Mouse (Mus musculus) small intestine, adult 2 months (tissue): Measurements from ENCODE around the gene Aebp1. TPM values are rescaled to one million over a fixed set of nuclear protein-coding genes. Genes with fewer than 3 reads are reported as not detected.
A peak's percentile ranks its signal among the peaks of the same experiment; 100 is the strongest.

Experiments used
- H3K27ac ChIP-seq: fragments of 200-500 bp; 2 replicates; pipeline ENCODE4 v1.5.1; 2012; ENCODE audit warnings: low read depth, low read length, control low read depth, inconsistent platforms; ENCODE audit not compliant: insufficient read depth
- H3K27me3 ChIP-seq: fragments of 200-500 bp; 2 replicates; pipeline ENCODE4 v1.6.1; 2012; ENCODE audit warnings: mild to moderate bottlenecking, moderate library complexity, low read length, inconsistent platforms; ENCODE audit not compliant: control insufficient read depth, insufficient read depth
- H3K36me3 ChIP-seq: fragments of 200-500 bp; 2 replicates; pipeline ENCODE4 v1.6.1; 2012; ENCODE audit warnings: mild to moderate bottlenecking, low read length, control low read depth, inconsistent platforms; ENCODE audit not compliant: control insufficient read depth, insufficient read depth
- H3K4me1 ChIP-seq: fragments of 200-500 bp; 2 replicates; pipeline ENCODE4 v1.6.1; 2012; ENCODE audit warnings: low read length, inconsistent platforms, mixed read lengths; ENCODE audit not compliant: control insufficient read depth, insufficient read depth, insufficient read length
- H3K4me3 ChIP-seq: fragments of 200-500 bp; 2 replicates; pipeline ENCODE4 v1.5.1; 2012; ENCODE audit warnings: low read depth, mild to moderate bottlenecking, control low read depth, inconsistent platforms, low read length, moderate library complexity
- CTCF ChIP-seq: fragments of 200-500 bp; IDR thresholded peaks from 2 replicates; pipeline ENCODE4 v1.5.1; 2012; ENCODE audit warnings: low read depth, mild to moderate bottlenecking, control low read depth, inconsistent platforms, low read length, moderate library complexity, mixed read lengths; ENCODE audit not compliant: insufficient replicate concordance, insufficient read length; ENCODE audit errors: extremely low read depth
- POLR2A ChIP-seq: fragments of 200-500 bp; IDR thresholded peaks from 2 replicates; pipeline ENCODE4 v1.6.1; 2012; ENCODE audit warnings: low read depth, mild to moderate bottlenecking, control low read depth, inconsistent platforms, low read length, moderate library complexity
- WGBS: fragments of 180-500 bp; shearing (Covaris S2); methylation state at CpG from one replicate; pipeline ENCODE4 v1.1.7; 2018; 5-methylcytosine and 5-hydroxymethylcytosine counted together
- polyA plus RNA-seq: library from polyadenylated mRNA; depleted of rRNA; stranded (reverse); fragments of >200 nt; gene quantifications from 2 replicates; pipeline ENCODE4 v1.2.3, GENCODE M21; 2012

Gene Aebp1
- polyA plus RNA-seq, 1 experiment = 14.2 TPM

DNA sequence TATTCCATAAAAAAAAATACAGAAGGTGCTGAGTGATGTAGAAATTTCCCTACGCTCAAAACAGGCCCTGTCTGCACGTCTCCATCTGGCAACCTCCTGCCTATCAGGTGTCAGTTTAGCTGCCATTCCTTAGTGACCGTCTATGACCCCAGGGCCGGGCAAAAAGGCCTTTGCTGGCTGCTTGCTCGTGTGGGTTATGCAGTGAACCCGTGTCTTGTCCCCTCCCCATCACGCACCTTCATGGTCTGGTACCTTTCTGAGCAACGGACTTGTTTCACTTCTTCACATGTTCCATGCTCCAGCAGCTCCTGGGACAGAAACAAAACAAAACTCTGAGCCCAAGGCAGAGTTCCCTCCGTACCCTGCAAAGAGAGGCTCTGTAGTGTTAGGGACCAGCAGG is 27.2 kb upstream of the Aebp1 start:
- H3K36me3 ChIP-seq = peaks cover 52% of the 10 kb centered on the region
- TF ChIP-seq POLR2A (no peak), CTCF (no peak)
- peaks cover 7% of the 10 kb centered on the region for H3K4me1 ChIP-seq
- H3K4me3 ChIP-seq = no peak overlapping the region
- WGBS = 92% methylated on average over 9 of the region's 9 CpGs
- H3K27ac ChIP-seq = no peak overlapping the region
- no peaks in the 10 kb centered on the region for H3K27me3 ChIP-seq

- Histone ChIP-seq H3K4me3 (no peak overlapping the region), H3K4me1 (peaks cover 2% of the 10 kb centered on the region; the same call in 1 of the 2 replicates), H3K36me3 (peaks cover 47% of the 10 kb centered on the region), H3K27ac (no peak overlapping the region), H3K27me3 (no peaks in the 10 kb centered on the region)
- TF ChIP-seq CTCF = no peak
- TF ChIP-seq POLR2A = no peak
- 89% methylated on average over 7 of the region's 7 CpGs for WGBS
Measured at GRCm38 (mm10) chr11:5835057-5835456, 26.7 kb upstream of the Aebp1 start.

- Histone ChIP-seq H3K27me3 (no peaks in the 10 kb centered on the region), H3K4me3 (no peak overlapping the region), H3K27ac (no peak overlapping the region), H3K36me3 (peaks cover 39% of the 10 kb centered on the region), H3K4me1 (peaks cover 2% of the 10 kb centered on the region; the same call in 1 of the 2 replicates)
- 77% methylated on average over 1 of the region's 1 CpGs for WGBS
- TF ChIP-seq CTCF (peak; percentile 26; the same call in 1 of the 2 replicates), POLR2A (no peak)
Measured at GRCm38 (mm10) chr11:5836126-5836525, 25.6 kb upstream of the Aebp1 start.

- H3K4me3 ChIP-seq = peak within 1 kb of the TSS; percentile 89
- H3K27me3 ChIP-seq = no peaks in the 10 kb centered on the region
- peaks cover 25% of the 10 kb centered on the region; the same call in 1 of the 2 replicates for H3K36me3 ChIP-seq
- TF ChIP-seq POLR2A (peak; percentile 55), CTCF (peak; percentile 67; the same call in 1 of the 2 replicates)
- H3K4me1 ChIP-seq = peaks cover 2% of the 10 kb centered on the region; the same call in 1 of the 2 replicates
- WGBS = under 1% methylated on average over 63 of the region's 63 CpGs
- H3K27ac ChIP-seq = peak within 1 kb of the TSS; percentile 89
Measured at GRCm38 (mm10) chr11:5837251-5838246, 24.2 kb upstream of the Aebp1 start, which contains the start of gene Polm. TSS of gene Polm (minus strand) at chr11:5838016.

DNA sequence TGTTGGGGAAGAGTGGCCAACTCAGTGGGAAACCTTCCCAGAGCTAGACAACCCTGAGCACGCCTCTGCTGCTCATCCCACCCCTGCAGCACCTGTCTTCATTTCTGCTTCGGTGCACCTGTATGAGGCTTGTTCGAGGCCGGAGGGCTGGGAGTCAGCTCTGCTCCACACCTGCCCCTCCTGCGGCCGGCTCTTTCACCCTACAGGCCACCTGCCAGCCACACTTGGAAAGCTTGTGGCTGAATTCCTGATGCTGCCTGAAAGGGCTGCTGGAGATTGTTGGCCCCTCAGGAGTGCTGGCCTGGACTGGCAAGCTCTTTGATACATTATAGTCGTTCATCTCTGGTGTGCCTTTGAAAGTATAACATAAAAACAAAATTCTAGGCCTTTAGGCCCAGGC is 21.4 kb upstream of the Aebp1 start:
- Histone ChIP-seq H3K4me1 (peaks cover 2% of the 10 kb centered on the region; the same call in 1 of the 2 replicates), H3K27ac (no peak overlapping the region), H3K27me3 (no peaks in the 10 kb centered on the region), H3K36me3 (peaks cover 6% of the 10 kb centered on the region; the same call in 1 of the 2 replicates), H3K4me3 (no peak overlapping the region)
- WGBS = 91% methylated on average over 7 of the region's 7 CpGs
- no peak for TF ChIP-seq POLR2A
- TF ChIP-seq CTCF = no peak

GRCm38 (mm10) chr11:5841751-5842150 is 20.0 kb upstream of the Aebp1 start:
- H3K4me3 ChIP-seq = no peak overlapping the region
- 94% methylated on average over 2 of the region's 2 CpGs for WGBS
- no peak for TF ChIP-seq POLR2A
- TF ChIP-seq CTCF = no peak

DNA sequence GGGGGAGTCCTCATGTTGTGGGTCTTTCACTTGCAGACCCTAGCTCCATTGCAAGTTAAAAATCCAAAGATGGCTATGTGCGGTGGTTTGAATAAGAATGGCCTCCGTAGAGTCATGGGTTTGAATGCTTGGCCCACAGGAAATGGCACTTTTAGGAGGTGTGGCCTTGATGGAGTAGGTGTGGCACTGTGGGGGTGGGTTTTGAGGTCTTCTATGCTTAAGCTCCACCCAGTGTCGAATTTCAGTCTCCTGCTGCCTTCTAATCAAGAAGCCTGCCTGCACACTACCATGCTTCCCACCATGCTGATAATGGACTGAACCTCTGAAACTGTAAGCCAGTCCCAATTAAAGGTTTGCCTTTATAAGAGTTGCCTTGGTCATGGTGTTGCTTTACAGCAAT is 18.6 kb upstream of the Aebp1 start:
- Histone ChIP-seq H3K4me1 (peaks cover 5% of the 10 kb centered on the region; the same call in 1 of the 2 replicates), H3K27me3 (no peaks in the 10 kb centered on the region), H3K27ac (no peak overlapping the region), H3K4me3 (no peak overlapping the region), H3K36me3 (no peaks in the 10 kb centered on the region)
- WGBS = 85% methylated on average over 3 of the region's 3 CpGs
- TF ChIP-seq POLR2A = no peak

More at GRCm38 (mm10) chr11:5841751-5842150, 20.0 kb upstream of the Aebp1 start:
- Histone ChIP-seq H3K36me3 (no peaks in the 10 kb centered on the region), H3K4me1 (peaks cover under 1% of the 10 kb centered on the region; the same call in 1 of the 2 replicates), H3K27me3 (no peaks in the 10 kb centered on the region), H3K27ac (no peak overlapping the region)
